Mouse (Mus musculus) neural tube, embryonic 11.5 days (tissue): Measurements from ENCODE around the gene Trim71. TPM values are rescaled to one million over a fixed set of nuclear protein-coding genes. Genes with fewer than 3 reads are reported as not detected.

ENCODE experiments used
- ATAC-seq: fragments of 200-750 bp; cut with Nextera tagmentation; 2 replicates; pipeline ENCODE4 v1.8.0; 2017; ENCODE audit warnings: moderate number of reproducible peaks, mild to moderate bottlenecking, moderate TSS enrichment, moderate library complexity; ENCODE audit not compliant: insufficient read depth, low FRiP score, low TSS enrichment
- DNase-seq: peaks from one replicate; pipeline ENCODE4 v3.0.0-alpha.2; 2015; ENCODE audit warnings: low spot score
- H3K27ac ChIP-seq: fragments of 300-500 bp; sonication (generic); 2 replicates; pipeline ENCODE4 v1.5.1; 2014; ENCODE audit warnings: low read depth, mild to moderate bottlenecking, low read length
- H3K27me3 ChIP-seq: fragments of 300-500 bp; sonication (generic); 2 replicates; pipeline ENCODE4 v1.6.1; 2014; ENCODE audit warnings: mild to moderate bottlenecking, low read length, mixed read lengths; ENCODE audit not compliant: control insufficient read depth, insufficient read depth
- H3K36me3 ChIP-seq: fragments of 300-500 bp; sonication (generic); 2 replicates; pipeline ENCODE4 v1.6.1; 2014; ENCODE audit warnings: mild to moderate bottlenecking, low read length, moderate library complexity, mixed read lengths; ENCODE audit not compliant: control insufficient read depth, insufficient read depth
- H3K4me1 ChIP-seq: fragments of 300-500 bp; sonication (generic); 2 replicates; pipeline ENCODE4 v1.6.1; 2014; ENCODE audit warnings: low read length, mixed read lengths; ENCODE audit not compliant: control insufficient read depth, insufficient read depth
- H3K4me2 ChIP-seq: fragments of 300-500 bp; sonication (generic); 2 replicates; pipeline ENCODE4 v1.6.1; 2014; ENCODE audit warnings: low read depth, mild to moderate bottlenecking, moderate library complexity
- H3K4me3 ChIP-seq: fragments of 300-500 bp; sonication (generic); 2 replicates; pipeline ENCODE4 v1.5.1; 2014; ENCODE audit warnings: low read depth, low read length
- H3K9ac ChIP-seq: fragments of 300-500 bp; sonication (generic); 2 replicates; pipeline ENCODE4 v1.6.1; 2014; ENCODE audit warnings: mild to moderate bottlenecking, low read length
- H3K9me3 ChIP-seq: fragments of 300-500 bp; sonication (generic); 2 replicates; pipeline ENCODE4 v1.6.1; 2016; ENCODE audit warnings: low read length; ENCODE audit not compliant: control insufficient read depth
- WGBS: fragments of 180-500 bp; shearing (Covaris S2); extraction: QIAGEN DNeasy Blood & Tissue Kit; methylation state at CpG from one replicate; pipeline ENCODE4 v1.1.7; 2014; 5-methylcytosine and 5-hydroxymethylcytosine counted together
- polyA plus RNA-seq: library from polyadenylated mRNA; unstranded; fragments of >200 nt; fragmentation: Nextera tagmentation; extraction: Ambion mirVana; gene quantifications from 2 replicates; pipeline ENCODE4 v1.2.1, GENCODE M21; 2014

The Trim71 gene
- 2.1 and 2.2 TPM in 2 replicates for polyA plus RNA-seq

DNA sequence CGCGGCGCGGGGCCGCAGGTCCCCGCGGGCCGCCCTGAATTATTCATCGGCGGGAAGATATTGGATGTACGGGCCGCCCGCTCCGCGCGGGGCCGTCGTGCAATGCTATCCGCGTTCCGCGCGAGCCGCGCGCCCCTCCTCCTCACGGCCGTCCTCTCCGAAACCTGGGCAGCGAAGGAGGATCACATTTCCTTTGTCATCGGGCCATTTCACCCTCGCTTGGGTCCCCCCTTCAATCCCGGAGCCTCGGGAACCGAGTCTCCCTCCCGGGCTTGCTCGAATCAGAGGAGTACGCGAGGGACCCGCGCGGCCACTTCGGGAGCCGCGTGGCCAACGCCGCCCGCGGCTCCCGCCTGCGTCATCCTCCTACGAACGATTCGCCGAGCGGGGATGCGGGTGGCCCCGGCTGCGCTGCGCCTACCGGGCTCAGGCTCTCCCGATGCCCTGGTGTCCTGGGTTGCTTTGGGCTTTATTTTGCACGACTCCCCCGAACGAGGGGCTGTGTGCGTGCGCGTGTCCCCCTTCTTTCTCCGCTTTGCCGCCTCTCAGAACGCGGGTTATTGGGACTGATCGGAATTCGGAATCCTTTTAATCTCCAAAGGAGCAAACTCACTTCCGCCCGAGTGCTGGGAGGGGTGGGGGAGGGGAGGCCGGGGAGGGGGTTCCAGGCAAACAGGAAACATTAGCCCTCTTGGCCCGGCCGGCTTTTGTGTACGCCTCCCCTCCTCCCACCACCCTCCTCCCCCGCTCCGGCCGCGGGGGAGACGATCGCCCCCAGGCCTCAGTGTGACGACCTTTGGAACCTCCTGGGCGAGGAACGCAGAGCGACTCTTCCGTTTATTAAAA is at the start of gene Trim71:
TSS of gene Trim71 (minus strand) at position 609 of the 846 bp plus-strand sequence.
- no peaks in the 10 kb centered on the region for H3K27me3 ChIP-seq
- peak within 1 kb of the TSS; percentile 92 for H3K4me2 ChIP-seq
- no peaks in the 10 kb centered on the region for H3K36me3 ChIP-seq
- WGBS: under 1% methylated on average over 91 of the region's 91 CpGs
- H3K9ac ChIP-seq: peak within 1 kb of the TSS; percentile 95
- ATAC-seq: peak; percentile 68
- peaks cover 14% of the 10 kb centered on the region for H3K4me1 ChIP-seq
- peak within 1 kb of the TSS; percentile 96 for H3K27ac ChIP-seq
- DNase-seq: peak; percentile 86
- peak within 1 kb of the TSS; percentile 78 for H3K4me3 ChIP-seq
- H3K9me3 ChIP-seq: no peaks in the 10 kb centered on the region

DNA sequence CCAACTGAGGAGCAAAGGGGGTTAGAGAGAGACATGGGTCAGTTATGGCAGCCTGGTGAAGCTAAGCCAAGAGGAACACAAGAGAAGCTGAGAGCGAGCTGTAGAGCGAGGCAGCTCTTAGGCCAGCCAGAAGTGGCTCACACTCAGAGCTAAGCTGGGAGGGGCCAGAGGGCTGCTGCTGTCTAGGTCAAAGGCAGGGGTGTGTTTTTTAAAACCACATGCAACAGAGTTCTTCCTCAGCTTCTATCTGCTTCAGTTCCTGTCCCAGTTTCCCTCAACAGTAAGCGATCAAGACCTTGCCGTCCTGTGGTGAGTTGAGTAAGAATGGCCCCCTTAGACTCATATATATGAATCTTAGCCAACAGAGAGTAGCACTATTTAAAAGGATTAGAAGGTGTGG is 48.9 kb upstream of the Trim71 start:
- Histone ChIP-seq H3K27ac (no peak overlapping the region), H3K36me3 (peaks cover 23% of the 10 kb centered on the region), H3K9ac (no peak overlapping the region), H3K4me2 (no peak overlapping the region), H3K9me3 (no peaks in the 10 kb centered on the region), H3K27me3 (no peaks in the 10 kb centered on the region), H3K4me1 (no peaks in the 10 kb centered on the region), H3K4me3 (no peak overlapping the region)
- DNase-seq (no peak), ATAC-seq (no peak)
- 95% methylated on average over 4 of the region's 4 CpGs for WGBS

DNA sequence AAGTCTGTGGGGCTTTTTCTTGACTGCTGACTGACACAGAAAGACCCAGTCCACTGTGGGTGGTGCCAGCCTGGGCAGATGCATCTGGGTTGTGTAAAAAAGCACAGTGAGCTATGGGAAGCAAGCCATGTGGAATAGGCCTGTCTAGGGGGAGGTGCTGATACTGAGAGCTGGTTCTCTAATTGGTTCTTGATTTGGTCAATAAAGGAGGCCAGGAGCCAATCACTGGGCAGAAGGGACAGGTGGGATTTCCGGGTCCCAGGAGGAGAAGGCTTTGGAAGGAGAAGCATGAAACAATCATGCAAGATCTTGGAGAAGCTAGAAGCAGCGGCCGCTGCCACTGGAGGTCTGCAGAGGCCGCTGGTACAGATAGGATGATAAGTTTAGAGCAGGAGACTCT is 48.4 kb upstream of the Trim71 start:
- DNase-seq (no peak), ATAC-seq (no peak)
- 88% methylated on average over 4 of the region's 4 CpGs for WGBS
- H3K27ac ChIP-seq: no peak overlapping the region
- no peak overlapping the region for H3K4me2 ChIP-seq
- no peaks in the 10 kb centered on the region for H3K27me3 ChIP-seq
- no peaks in the 10 kb centered on the region for H3K4me1 ChIP-seq
- H3K4me3 ChIP-seq: no peak overlapping the region
- H3K36me3 ChIP-seq: peaks cover 20% of the 10 kb centered on the region
- no peaks in the 10 kb centered on the region for H3K9me3 ChIP-seq
- H3K9ac ChIP-seq: no peak overlapping the region

DNA sequence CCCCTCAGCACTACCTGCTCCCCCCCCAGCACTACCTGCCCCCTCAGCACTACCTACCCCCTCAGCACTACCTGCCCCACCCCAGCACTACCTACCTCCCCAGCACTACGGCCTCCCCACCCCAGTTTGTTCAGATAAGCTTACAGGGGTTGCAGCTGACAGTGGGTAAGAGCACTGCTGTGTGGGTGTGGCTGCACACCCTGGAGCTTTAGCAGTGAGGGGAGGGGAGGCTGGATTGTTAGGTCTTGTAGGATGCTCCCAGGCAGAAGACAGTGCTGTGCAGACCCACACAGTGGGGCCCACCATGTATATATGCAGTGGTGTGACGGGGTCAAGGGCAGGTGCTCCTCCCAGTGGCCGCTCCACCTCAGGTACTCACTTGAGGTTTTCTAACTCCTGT is 46.1 kb upstream of the Trim71 start:
- Histone ChIP-seq H3K9ac (no peak overlapping the region), H3K36me3 (peaks cover 22% of the 10 kb centered on the region), H3K4me3 (no peak overlapping the region), H3K4me2 (no peak overlapping the region), H3K27ac (no peak overlapping the region), H3K27me3 (no peaks in the 10 kb centered on the region), H3K9me3 (no peaks in the 10 kb centered on the region), H3K4me1 (no peaks in the 10 kb centered on the region)
- ATAC-seq (no peak), DNase-seq (no peak)
- 95% methylated on average over 3 of the region's 3 CpGs for WGBS

DNA sequence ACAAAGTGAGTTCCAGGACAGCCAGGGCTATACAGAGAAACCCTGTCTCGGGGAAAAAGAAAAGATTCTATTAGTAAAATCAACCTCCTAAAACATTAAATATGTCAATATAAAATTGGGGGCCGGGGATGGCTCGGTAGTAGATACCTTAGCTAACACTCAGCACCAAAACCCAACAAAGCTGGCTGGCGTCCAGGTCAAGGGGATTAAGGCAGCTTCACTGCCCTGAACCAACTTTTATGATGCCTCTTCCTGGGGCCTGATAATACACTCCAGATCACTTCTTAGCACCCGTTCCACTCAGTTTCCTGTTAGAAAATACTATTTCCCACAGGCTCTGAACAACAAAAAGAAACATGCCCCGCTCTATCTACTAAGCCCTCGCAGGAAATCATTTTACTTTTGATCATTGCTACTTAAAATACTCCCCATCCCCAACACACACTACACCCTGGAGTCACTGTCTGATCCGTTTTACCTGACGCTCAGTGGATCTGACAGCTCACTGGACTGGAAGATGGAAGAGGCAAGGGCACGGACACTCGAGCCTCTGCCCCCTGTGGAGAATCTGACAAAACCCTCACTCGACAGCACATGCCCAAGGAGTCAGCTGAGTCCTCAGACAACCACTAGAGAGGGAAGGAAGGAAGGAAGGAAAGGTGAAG is 39.8 kb upstream of the Trim71 start:
- WGBS: 73% methylated on average over 12 of the region's 12 CpGs
- Histone ChIP-seq H3K4me3 (no peak overlapping the region), H3K36me3 (peaks cover 8% of the 10 kb centered on the region), H3K4me1 (no peaks in the 10 kb centered on the region), H3K4me2 (no peak overlapping the region), H3K27ac (no peak overlapping the region), H3K9me3 (no peaks in the 10 kb centered on the region), H3K9ac (no peak overlapping the region), H3K27me3 (no peaks in the 10 kb centered on the region)
- ATAC-seq: no peak
- no peak for DNase-seq

DNA sequence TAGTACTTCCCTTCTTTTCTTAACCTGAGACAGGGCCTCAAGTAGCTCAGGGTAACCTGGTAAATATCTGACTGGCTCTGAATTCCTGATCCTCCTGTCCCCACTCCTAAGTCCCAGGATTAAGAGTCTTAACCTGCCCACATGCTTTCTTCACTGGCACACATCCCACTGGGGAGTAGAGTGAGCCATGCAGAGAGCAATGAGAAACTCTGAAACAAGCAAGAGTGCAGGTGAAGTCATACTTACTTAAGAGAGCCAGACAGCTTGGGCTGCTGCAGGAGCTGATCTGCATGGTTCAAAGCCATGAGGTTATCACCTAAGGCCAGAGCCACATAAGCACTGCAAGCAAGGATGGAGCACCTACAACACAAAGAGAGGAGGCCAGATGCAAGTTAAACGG is 36.9 kb upstream of the Trim71 start:
- H3K4me1 ChIP-seq: no peaks in the 10 kb centered on the region
- DNase-seq (no peak), ATAC-seq (no peak)
- no peak overlapping the region for H3K27ac ChIP-seq
- no peaks in the 10 kb centered on the region for H3K9me3 ChIP-seq
- no peak overlapping the region for H3K9ac ChIP-seq
- H3K27me3 ChIP-seq: no peaks in the 10 kb centered on the region
- no peak overlapping the region for H3K4me3 ChIP-seq
- H3K4me2 ChIP-seq: no peak overlapping the region
- 77% methylated on average over 1 of the region's 1 CpGs for WGBS
- peaks cover 9% of the 10 kb centered on the region for H3K36me3 ChIP-seq

DNA sequence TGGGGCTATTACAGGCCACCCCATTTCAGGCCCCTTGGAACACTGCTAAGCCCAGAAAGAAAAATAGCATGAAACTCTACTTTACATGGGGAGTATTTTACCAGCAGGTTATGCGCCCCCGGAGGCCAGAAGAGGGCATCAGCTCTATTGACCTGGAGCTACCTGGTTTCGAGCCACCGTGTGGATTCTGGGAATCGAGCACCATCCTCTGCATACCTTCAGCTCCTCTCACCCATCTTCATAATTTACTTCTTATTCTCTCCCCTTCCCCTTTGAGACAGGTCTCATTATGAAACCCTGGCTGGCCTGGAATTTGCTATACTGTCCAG is 20.8 kb upstream of the Trim71 start:
- Histone ChIP-seq H3K36me3 (peaks cover 3% of the 10 kb centered on the region; the same call in 1 of the 2 replicates), H3K4me3 (no peak overlapping the region), H3K27ac (no peak overlapping the region), H3K4me2 (no peak overlapping the region; the same call in 1 of the 2 replicates), H3K9ac (no peak overlapping the region), H3K9me3 (no peaks in the 10 kb centered on the region), H3K4me1 (peaks cover 7% of the 10 kb centered on the region), H3K27me3 (no peaks in the 10 kb centered on the region)
- 38% methylated on average over 5 of the region's 5 CpGs for WGBS
- ATAC-seq (no peak), DNase-seq (no peak)

DNA sequence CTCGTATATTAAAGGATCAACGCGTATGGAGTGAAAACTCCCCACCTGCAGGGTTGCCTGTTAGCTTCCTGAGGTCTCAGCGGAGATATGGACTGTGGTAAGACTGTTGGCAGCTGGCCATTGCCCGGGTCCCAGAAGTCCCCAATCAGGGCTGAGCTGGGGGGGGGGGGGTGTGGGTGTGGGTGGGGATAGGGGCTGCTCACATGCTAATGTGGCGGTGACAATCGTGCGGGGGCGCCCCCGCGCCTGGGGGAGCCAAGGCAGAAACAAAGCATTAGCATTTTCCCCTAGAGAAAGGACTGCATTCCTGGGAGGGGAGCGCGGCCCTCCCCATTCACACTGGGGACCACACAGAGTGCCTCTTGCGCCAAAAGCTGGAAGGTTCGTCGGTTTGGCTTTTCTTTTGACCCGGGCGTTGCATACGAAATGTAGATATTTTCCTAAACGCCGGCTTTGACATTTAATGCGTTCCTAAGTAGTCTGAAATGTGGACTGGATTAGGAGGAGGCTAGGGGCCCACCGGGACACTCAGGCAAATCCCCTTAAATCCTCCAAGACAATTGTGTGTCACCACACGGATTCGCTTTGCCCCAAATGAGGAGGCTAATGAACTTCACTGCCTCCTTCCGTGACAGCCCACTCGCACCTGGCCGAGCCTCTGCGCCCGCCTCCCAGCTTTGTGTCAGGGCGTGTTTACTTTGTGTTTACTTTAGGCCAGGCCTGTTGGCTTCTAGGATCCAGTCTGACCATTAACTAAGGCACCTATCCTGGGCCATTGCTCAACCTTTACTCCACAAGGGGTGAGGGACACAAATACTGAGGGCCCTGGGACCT is 20.2 kb upstream of the Trim71 start:
- H3K4me3 ChIP-seq: peak overlapping the region; percentile 25
- no peaks in the 10 kb centered on the region for H3K27me3 ChIP-seq
- H3K9ac ChIP-seq: peak overlapping the region; percentile 43
- H3K36me3 ChIP-seq: peaks cover 2% of the 10 kb centered on the region; the same call in 1 of the 2 replicates
- peak overlapping the region; percentile 68 for H3K4me2 ChIP-seq
- H3K4me1 ChIP-seq: peaks cover 7% of the 10 kb centered on the region
- ATAC-seq: peak; percentile 81
- 3% methylated on average over 31 of the region's 31 CpGs for WGBS
- peak overlapping the region; percentile 62; the same call in 1 of the 2 replicates for H3K27ac ChIP-seq
- no peaks in the 10 kb centered on the region for H3K9me3 ChIP-seq
- peak; percentile 54 for DNase-seq
